Mouse (Mus musculus): ENCODE measurements around the gene Dennd4c. TPM values are rescaled to one million over a fixed set of nuclear protein-coding genes. Genes with fewer than 3 reads are reported as not detected.

The Dennd4c gene
- 10 to 100 TPM in 1 of 2 experiments, 1 to 10 TPM in 1; 9.5 to 10.6 TPM for total RNA-seq (2021)
- long read RNA-seq, experiment 1, partial matches to known transcripts = 1 of 4 reads
- long read RNA-seq, experiment 1, other reads (novel, unspliced or antisense) = 3 of 4 reads
- long read RNA-seq, experiment 2, partial matches to known transcripts = 0 of 5 reads
- long read RNA-seq, experiment 2, other reads (novel, unspliced or antisense) = 5 of 5 reads

- peak; percentile 83 to 88 for DNase-seq (ENCODE audit: low spot score in 2 of 2)
- H3K4me3 ChIP-seq = peak within 1 kb of the TSS; percentile 99
- TF ChIP-seq CTCF (conservative IDR thresholded peaks at IDR 0.05) = peak; percentile 42; the same call in 1 of the 2 replicates
- peak within 1 kb of the TSS; percentile 94 for H3K27ac ChIP-seq
Measured at GRCm38 (mm10) chr4:86748336-86749291, at the start of gene Dennd4c. Gene Dennd4c, plus strand, starts transcription at chr4:86748555.

GRCm38 (mm10) chr4:86699161-86699865 is 49.0 kb upstream of the Dennd4c start:
- TF ChIP-seq CTCF (conservative IDR thresholded peaks at IDR 0.05) = no peak
- no peak overlapping the region for H3K27ac ChIP-seq
- H3K4me3 ChIP-seq = no peak overlapping the region
- no peak for DNase-seq (ENCODE audit: low spot score in 2 of 2)

- Histone ChIP-seq H3K27ac (no peak overlapping the region), H3K4me3 (no peak overlapping the region)
- TF ChIP-seq CTCF (conservative IDR thresholded peaks at IDR 0.05) = peak; percentile 42
- no peak for DNase-seq (ENCODE audit: low spot score in 2 of 2)
Measured at GRCm38 (mm10) chr4:86708801-86709200, 39.6 kb upstream of the Dennd4c start.

- TF ChIP-seq CTCF (conservative IDR thresholded peaks at IDR 0.05) = no peak
- no peak for DNase-seq (ENCODE audit: low spot score in 2 of 2)
- Histone ChIP-seq H3K4me3 (no peak overlapping the region), H3K27ac (no peak overlapping the region)
Measured at GRCm38 (mm10) chr4:86710034-86710650, 38.2 kb upstream of the Dennd4c start.

- no peak for TF ChIP-seq CTCF (conservative IDR thresholded peaks at IDR 0.05)
- H3K27ac ChIP-seq = no peak overlapping the region
- H3K4me3 ChIP-seq = no peak overlapping the region
- DNase-seq (ENCODE audit: low spot score in 2 of 2) = no peak
Measured at GRCm38 (mm10) chr4:86710666-86711215, 37.6 kb upstream of the Dennd4c start.

GRCm38 (mm10) chr4:86712751-86713195 is 35.6 kb upstream of the Dennd4c start:
- H3K4me3 ChIP-seq = peak overlapping the region; percentile 26
- peak; percentile 66 to 74 for DNase-seq (ENCODE audit: low spot score in 2 of 2)
- H3K27ac ChIP-seq = peak overlapping the region; percentile 76
- TF ChIP-seq CTCF (conservative IDR thresholded peaks at IDR 0.05) = no peak

- TF ChIP-seq CTCF (conservative IDR thresholded peaks at IDR 0.05) = no peak
- no peak overlapping the region for H3K4me3 ChIP-seq
- DNase-seq (ENCODE audit: low spot score in 2 of 2) = no peak
- peak overlapping the region; percentile 76 for H3K27ac ChIP-seq
Measured at GRCm38 (mm10) chr4:86713518-86713917, 34.8 kb upstream of the Dennd4c start.

GRCm38 (mm10) chr4:86715341-86715740 is 33.0 kb upstream of the Dennd4c start:
- no peak for TF ChIP-seq CTCF (conservative IDR thresholded peaks at IDR 0.05)
- DNase-seq (ENCODE audit: low spot score in 2 of 2) = no peak
- Histone ChIP-seq H3K4me3 (no peak overlapping the region), H3K27ac (no peak overlapping the region)

- H3K4me3 ChIP-seq = no peak overlapping the region
- no peak for TF ChIP-seq CTCF (conservative IDR thresholded peaks at IDR 0.05)
- no peak for DNase-seq (ENCODE audit: low spot score in 2 of 2)
- no peak overlapping the region for H3K27ac ChIP-seq
Measured at GRCm38 (mm10) chr4:86717176-86717575, 31.2 kb upstream of the Dennd4c start.

GRCm38 (mm10) chr4:86718878-86719577 is 29.3 kb upstream of the Dennd4c start:
- no peak overlapping the region for H3K27ac ChIP-seq
- no peak overlapping the region for H3K4me3 ChIP-seq
- no peak for DNase-seq (ENCODE audit: low spot score in 2 of 2)
- no peak for TF ChIP-seq CTCF (conservative IDR thresholded peaks at IDR 0.05)

GRCm38 (mm10) chr4:86721856-86722358 is 26.4 kb upstream of the Dennd4c start:
- no peak for TF ChIP-seq CTCF (conservative IDR thresholded peaks at IDR 0.05)

More at GRCm38 (mm10) chr4:86721856-86722358, 26.4 kb upstream of the Dennd4c start:
- no peak for DNase-seq (ENCODE audit: low spot score in 2 of 2)
- Histone ChIP-seq H3K4me3 (no peak overlapping the region), H3K27ac (no peak overlapping the region)
